Mouse (Mus musculus) intestine, embryonic 14.5 days (tissue): ENCODE results near the gene Cetn4. TPM values are rescaled to one million over a fixed set of nuclear protein-coding genes. Genes with fewer than 3 reads are reported as not detected.

ENCODE experiments used
- ATAC-seq: fragments of 200-750 bp; cut with Nextera tagmentation; replicated peaks from 2 replicates; pipeline ENCODE4 v1.8.0; 2017; ENCODE audit warnings: low read depth, moderate number of reproducible peaks, moderate TSS enrichment, moderate library complexity; ENCODE audit not compliant: low FRiP score, low TSS enrichment
- DNase-seq: peaks from one replicate; pipeline ENCODE4 v3.0.0-alpha.2; 2018; ENCODE audit warnings: low spot score
- H3K27ac ChIP-seq: fragments of 300-500 bp; sonication (generic); 2 replicates; pipeline ENCODE4 v1.5.1; 2014; ENCODE audit warnings: low read depth, mild to moderate bottlenecking, control low read depth
- H3K27me3 ChIP-seq: fragments of 300-500 bp; sonication (generic); replicated peaks from 2 replicates; pipeline ENCODE4 v1.6.1; 2014; ENCODE audit warnings: low read length, control low read depth; ENCODE audit not compliant: control insufficient read depth, insufficient read depth
- H3K36me3 ChIP-seq: fragments of 300-500 bp; sonication (generic); 2 replicates; pipeline ENCODE4 v1.6.1; 2014; ENCODE audit warnings: low read length, control low read depth; ENCODE audit not compliant: control insufficient read depth, insufficient read depth
- H3K4me1 ChIP-seq: fragments of 300-500 bp; sonication (generic); replicated peaks from 2 replicates; pipeline ENCODE4 v1.6.1; 2014; ENCODE audit warnings: low read length, control low read depth, mixed read lengths; ENCODE audit not compliant: control insufficient read depth, insufficient read depth
- H3K4me2 ChIP-seq: fragments of 300-500 bp; sonication (generic); 2 replicates; pipeline ENCODE4 v1.6.1; 2014; ENCODE audit warnings: low read length
- H3K4me3 ChIP-seq: fragments of 300-500 bp; sonication (generic); 2 replicates; pipeline ENCODE4 v1.5.1; 2014; ENCODE audit warnings: low read depth, low read length, control low read depth, mixed read lengths
- H3K9ac ChIP-seq: fragments of 300-500 bp; sonication (generic); 2 replicates; pipeline ENCODE4 v1.6.1; 2014; ENCODE audit warnings: mild to moderate bottlenecking, low read length
- H3K9me3 ChIP-seq: fragments of 300-500 bp; sonication (generic); 2 replicates; pipeline ENCODE4 v1.6.1; 2016; ENCODE audit warnings: low read length, control low read depth; ENCODE audit not compliant: control insufficient read depth
- WGBS: fragments of 180-500 bp; shearing (Covaris S2); extraction: QIAGEN DNeasy Blood & Tissue Kit; methylation state at CpG from one replicate; pipeline ENCODE4 v1.1.7; 2014; 5-methylcytosine and 5-hydroxymethylcytosine counted together
- polyA plus RNA-seq: library from polyadenylated mRNA; unstranded; fragments of >200 nt; fragmentation: Nextera tagmentation; extraction: Ambion mirVana; gene quantifications from 2 replicates; pipeline ENCODE4 v1.2.1, GENCODE M21; 2014

Gene Cetn4
- polyA plus RNA-seq: 0.46 and 1.5 TPM in 2 replicates

GRCm38 (mm10) chr3:37312370-37312941, at the start of gene Cetn4, which contains the start of gene Bbs12:
TSS of gene Cetn4 (minus strand) at chr3:37312708.
TSS of gene Bbs12 (plus strand) at chr3:37312554.
- peak within 1 kb of the TSS; percentile 84 for H3K9ac ChIP-seq
- H3K9me3 ChIP-seq: no peaks in the 10 kb centered on the region
- no peaks in the 10 kb centered on the region for H3K27me3 ChIP-seq
- H3K4me2 ChIP-seq: peak within 1 kb of the TSS; percentile 54
- under 1% methylated on average over 53 of the region's 54 CpGs for WGBS
- ATAC-seq: peak; percentile 99
- H3K4me1 ChIP-seq: peaks cover 8% of the 10 kb centered on the region; the same call in 1 of the 2 replicates
- peaks cover 3% of the 10 kb centered on the region; the same call in 1 of the 2 replicates for H3K36me3 ChIP-seq
- peak within 1 kb of the TSS; percentile 79 for H3K4me3 ChIP-seq
- peak; percentile 100 for DNase-seq
- H3K27ac ChIP-seq: peak within 1 kb of the TSS; percentile 79

GRCm38 (mm10) chr3:37360729-37361128, 48.2 kb upstream of the Cetn4 start:
- no peak for ATAC-seq
- no peaks in the 10 kb centered on the region for H3K36me3 ChIP-seq
- H3K4me2 ChIP-seq: no peak overlapping the region
- DNase-seq: no peak
- H3K27ac ChIP-seq: no peak overlapping the region
- no peak overlapping the region for H3K4me3 ChIP-seq
- H3K9ac ChIP-seq: no peak overlapping the region
- H3K4me1 ChIP-seq: no peaks in the 10 kb centered on the region
- no peaks in the 10 kb centered on the region for H3K9me3 ChIP-seq
- H3K27me3 ChIP-seq: no peaks in the 10 kb centered on the region
- 65% methylated on average over 9 of the region's 9 CpGs for WGBS

GRCm38 (mm10) chr3:37354737-37355136, 42.2 kb upstream of the Cetn4 start:
- DNase-seq: no peak
- Histone ChIP-seq H3K27ac (no peak overlapping the region), H3K27me3 (peaks cover 7% of the 10 kb centered on the region; the same call in 1 of the 2 replicates), H3K4me1 (no peaks in the 10 kb centered on the region), H3K9me3 (0 out of 2 replicates have a peak, but pooled peaks cover 4% of the 10 kb centered on the region), H3K4me3 (no peak overlapping the region), H3K36me3 (no peaks in the 10 kb centered on the region), H3K4me2 (no peak overlapping the region), H3K9ac (no peak overlapping the region)
- no peak for ATAC-seq
- WGBS: 75% methylated on average over 1 of the region's 1 CpGs

GRCm38 (mm10) chr3:37353951-37354481, 41.5 kb upstream of the Cetn4 start:
- DNase-seq: no peak

GRCm38 (mm10) chr3:37350386-37350785, 37.9 kb upstream of the Cetn4 start:
- H3K27me3 ChIP-seq: peaks cover 28% of the 10 kb centered on the region
- DNase-seq: no peak
- 0 out of 2 replicates have a peak, but pooled peaks cover 4% of the 10 kb centered on the region for H3K9me3 ChIP-seq
- no peaks in the 10 kb centered on the region for H3K4me1 ChIP-seq
- no peak overlapping the region for H3K27ac ChIP-seq
- no peak overlapping the region for H3K4me3 ChIP-seq
- H3K36me3 ChIP-seq: no peaks in the 10 kb centered on the region
- WGBS: 67% methylated on average over 7 of the region's 7 CpGs
- H3K9ac ChIP-seq: no peak overlapping the region
- H3K4me2 ChIP-seq: no peak overlapping the region
- no peak for ATAC-seq

More at GRCm38 (mm10) chr3:37353951-37354481, 41.5 kb upstream of the Cetn4 start:
- no peak for ATAC-seq
- Histone ChIP-seq H3K4me1 (no peaks in the 10 kb centered on the region), H3K4me3 (no peak overlapping the region), H3K9me3 (0 out of 2 replicates have a peak, but pooled peaks cover 4% of the 10 kb centered on the region), H3K4me2 (no peak overlapping the region), H3K9ac (no peak overlapping the region), H3K36me3 (no peaks in the 10 kb centered on the region), H3K27ac (no peak overlapping the region), H3K27me3 (peaks cover 14% of the 10 kb centered on the region)
- WGBS: 76% methylated on average over 10 of the region's 10 CpGs

GRCm38 (mm10) chr3:37349166-37349548, 36.6 kb upstream of the Cetn4 start:
- Histone ChIP-seq H3K36me3 (no peaks in the 10 kb centered on the region), H3K9ac (peak overlapping the region; percentile 75), H3K9me3 (0 out of 2 replicates have a peak, but pooled peaks cover 4% of the 10 kb centered on the region), H3K4me1 (no peaks in the 10 kb centered on the region), H3K4me3 (peak overlapping the region; percentile 61), H3K27ac (no peak overlapping the region), H3K4me2 (peak overlapping the region; percentile 97), H3K27me3 (peaks cover 28% of the 10 kb centered on the region)
- ATAC-seq (no peak), DNase-seq (no peak)
- WGBS: 9% methylated on average over 8 of the region's 8 CpGs

- 1% methylated on average over 66 of the region's 75 CpGs for WGBS
- Histone ChIP-seq H3K9ac (peak within 1 kb of the TSS; percentile 75), H3K4me1 (no peaks in the 10 kb centered on the region), H3K27ac (no peak within 1 kb of the TSS), H3K4me2 (peak within 1 kb of the TSS; percentile 97), H3K9me3 (0 out of 2 replicates have a peak, but pooled peaks cover 4% of the 10 kb centered on the region), H3K4me3 (peak within 1 kb of the TSS; percentile 61), H3K36me3 (no peaks in the 10 kb centered on the region), H3K27me3 (peaks cover 28% of the 10 kb centered on the region)
- peak; percentile 62; the same call in 1 of the 2 replicates for ATAC-seq
- peak; percentile 74 for DNase-seq
Measured at GRCm38 (mm10) chr3:37348221-37349165, 36.0 kb upstream of the Cetn4 start, which contains the start of gene Fgf2. TSS of gene Fgf2 (plus strand) at chr3:37348346.

GRCm38 (mm10) chr3:37347671-37348070, 35.2 kb upstream of the Cetn4 start:
- peak overlapping the region; percentile 61; the same call in 1 of the 2 replicates for H3K4me3 ChIP-seq
- DNase-seq: no peak
- H3K9me3 ChIP-seq: no peaks in the 10 kb centered on the region
- 35% methylated on average over 9 of the region's 9 CpGs for WGBS
- H3K4me2 ChIP-seq: peak overlapping the region; percentile 97
- H3K4me1 ChIP-seq: no peaks in the 10 kb centered on the region
- no peak overlapping the region for H3K27ac ChIP-seq
- peaks cover 28% of the 10 kb centered on the region for H3K27me3 ChIP-seq
- no peaks in the 10 kb centered on the region for H3K36me3 ChIP-seq
- no peak for ATAC-seq
- H3K9ac ChIP-seq: no peak overlapping the region
